Mouse (Mus musculus): ENCODE measurements around the gene Efcab2. TPM values are rescaled to one million over a fixed set of nuclear protein-coding genes. Genes with fewer than 3 reads are reported as not detected.
A peak's percentile ranks its signal among the peaks of the same experiment; 100 is the strongest.

Gene Efcab2
- total and polyA plus RNA-seq, 2 experiments: 0.29 to 2.2 TPM

- Histone ChIP-seq H3K79me2 (ENCODE audit: control insufficient read depth, insufficient read depth, low read length) (no peaks in the 10 kb centered on the region), H3K4me3 (ENCODE audit: insufficient read depth, low read depth, low read length) (peak overlapping the region; percentile 28; the same call in 1 of the 2 replicates), H3K27ac (replicated peaks; ENCODE audit: insufficient read depth, low read depth, low read length) (no peak overlapping the region), H3K27me3 (ENCODE audit: control insufficient read depth, insufficient read depth, low read length) (peaks cover 20% of the 10 kb centered on the region), H3K36me3 (ENCODE audit: control insufficient read depth, insufficient read depth, low read length) (no peaks in the 10 kb centered on the region), H3K4me1 (ENCODE audit: control insufficient read depth, insufficient read depth, low read length) (peaks cover 5% of the 10 kb centered on the region; the same call in 1 of the 2 replicates), H3K9ac (ENCODE audit: low read depth, low read length) (peak overlapping the region; percentile 36; the same call in 1 of the 2 replicates)
- DNase-seq (ENCODE audit: extremely low read depth, low read depth, low spot score): peak; percentile 6
- TF ChIP-seq POLR2A (IDR thresholded peaks at IDR 0.05; ENCODE audit: extremely low read depth, insufficient read depth, low read length): no peak
- TF ChIP-seq CTCF (IDR thresholded peaks at IDR 0.05; ENCODE audit: low read depth, low read length): peak; percentile 68
- WGBS: 1% methylated on average over 62 of the region's 62 CpGs
These were observed 124.6 kb downstream of the Efcab2 start for GRCm38 (mm10) chr1:178530301-178531078.

Other genes starting within 250 kb of the Efcab2 start
- gene Desi2, start 218.7 kb upstream of the Efcab2 start, total RNA-seq (2014; rRNA removed): 5.6 and 6.8 TPM in 2 replicates
- 7.2 and 7.7 TPM in 2 replicates for gene Desi2, start 218.7 kb upstream of the Efcab2 start, polyA plus RNA-seq (2012; rRNA removed)
- gene Cox20, start 87.0 kb upstream of the Efcab2 start, total RNA-seq (2014; rRNA removed): 25.2 and 29.3 TPM in 2 replicates
- gene Cox20, start 87.0 kb upstream of the Efcab2 start, polyA plus RNA-seq (2012; rRNA removed): 12.8 and 19.6 TPM in 2 replicates
- 137 and 162 TPM in 2 replicates for gene Hnrnpu, start 68.3 kb upstream of the Efcab2 start, total RNA-seq (2014; rRNA removed)
- 32.6 and 33.0 TPM in 2 replicates for gene Hnrnpu, start 68.3 kb upstream of the Efcab2 start, polyA plus RNA-seq (2012; rRNA removed)
- 0.27 and 0.28 TPM in 2 replicates for gene Kif26b, start 123.0 kb downstream of the Efcab2 start, total RNA-seq (2014; rRNA removed)
- 0.10 and 0.15 TPM in 2 replicates for gene Kif26b, start 123.0 kb downstream of the Efcab2 start, polyA plus RNA-seq (2012; rRNA removed)